Mouse (Mus musculus) stomach, postnatal 0 days (tissue): ENCODE results near the gene Hvcn1. TPM values are rescaled to one million over a fixed set of nuclear protein-coding genes. Genes with fewer than 3 reads are reported as not detected.

Experiments used
- ATAC-seq: fragments of 200-750 bp; cut with Nextera tagmentation; 2 replicates; pipeline ENCODE4 v1.8.0; 2017; ENCODE audit not compliant: low FRiP score, low TSS enrichment
- DNase-seq: peaks from one replicate; pipeline ENCODE4 v3.0.0-alpha.2; 2016; ENCODE audit warnings: low spot score
- H3K27ac ChIP-seq: fragments of 300-500 bp; sonication (generic); replicated peaks from 2 replicates; pipeline ENCODE4 v1.5.1; 2014; ENCODE audit warnings: mild to moderate bottlenecking, control low read depth
- H3K27me3 ChIP-seq: fragments of 300-500 bp; sonication (generic); 2 replicates; pipeline ENCODE4 v1.6.1; 2014; ENCODE audit warnings: low read length; ENCODE audit not compliant: control insufficient read depth, insufficient read depth
- H3K36me3 ChIP-seq: fragments of 300-500 bp; sonication (generic); 2 replicates; pipeline ENCODE4 v1.6.1; 2014; ENCODE audit warnings: low read length, mixed read lengths; ENCODE audit not compliant: control insufficient read depth, insufficient read depth
- H3K4me1 ChIP-seq: fragments of 300-500 bp; sonication (generic); replicated peaks from 2 replicates; pipeline ENCODE4 v1.6.1; 2014; ENCODE audit warnings: antibody characterized with exemption; ENCODE audit not compliant: control insufficient read depth, insufficient read depth
- H3K4me2 ChIP-seq: fragments of 300-500 bp; sonication (generic); replicated peaks from 2 replicates; pipeline ENCODE4 v1.6.1; 2014; ENCODE audit warnings: low read depth, mild to moderate bottlenecking, control low read depth, moderate library complexity
- H3K4me3 ChIP-seq: fragments of 300-500 bp; sonication (generic); 2 replicates; pipeline ENCODE4 v1.5.1; 2014; ENCODE audit warnings: low read depth, low read length, control low read depth
- H3K9ac ChIP-seq: fragments of 300-500 bp; sonication (generic); 2 replicates; pipeline ENCODE4 v1.6.1; 2014; ENCODE audit warnings: mild to moderate bottlenecking, low read length, control low read depth, mixed read lengths
- H3K9me3 ChIP-seq: fragments of 300-500 bp; sonication (generic); 2 replicates; pipeline ENCODE4 v1.6.1; 2016; ENCODE audit warnings: low read length; ENCODE audit not compliant: control insufficient read depth
- CTCF ChIP-seq: IDR thresholded peaks from 2 replicates; pipeline ENCODE4 v1.5.1; 2016; ENCODE audit warnings: antibody characterized with exemption, low read depth, mild to moderate bottlenecking, moderate library complexity
- EP300 ChIP-seq: optimal IDR thresholded peaks from 2 replicates; pipeline ENCODE3; 2016; ENCODE audit warnings: antibody characterized with exemption
- WGBS: fragments of 180-500 bp; shearing (Covaris S2); extraction: QIAGEN DNeasy Blood & Tissue Kit; methylation state at CpG from one replicate; pipeline ENCODE4 v1.1.7; 2014; 5-methylcytosine and 5-hydroxymethylcytosine counted together
- polyA plus RNA-seq: library from polyadenylated mRNA; unstranded; fragments of >200 nt; fragmentation: Nextera tagmentation; extraction: Ambion mirVana; gene quantifications from 2 replicates; pipeline ENCODE4 v1.2.1, GENCODE M21; 2015

Gene Hvcn1
- polyA plus RNA-seq: 2.8 and 3.1 TPM in 2 replicates

DNA sequence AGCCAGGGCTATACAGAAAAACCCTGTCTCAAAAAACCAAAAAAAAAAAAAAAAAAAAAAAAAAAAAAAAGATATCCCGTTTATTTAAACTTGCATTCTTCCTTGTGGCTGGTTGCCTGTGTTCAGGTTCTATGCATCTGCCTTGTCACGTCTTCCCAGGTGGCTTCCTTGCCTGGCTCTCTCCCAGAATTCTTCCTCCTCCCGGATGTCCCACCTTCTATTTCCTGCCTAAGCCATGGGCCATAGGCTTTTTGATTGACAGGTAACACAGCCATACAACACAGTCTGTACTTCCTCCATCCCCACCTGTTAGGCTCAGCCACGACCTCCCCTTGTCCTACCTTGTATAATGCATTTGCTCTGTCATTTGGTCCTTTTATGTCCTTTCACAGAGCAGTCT, at the start of gene Hvcn1:
TSS of gene Hvcn1 (plus strand) at position 330 of the 400 bp plus-strand sequence.
- TF ChIP-seq EP300 (no peak), CTCF (no peak)
- ATAC-seq: no peak

DNA sequence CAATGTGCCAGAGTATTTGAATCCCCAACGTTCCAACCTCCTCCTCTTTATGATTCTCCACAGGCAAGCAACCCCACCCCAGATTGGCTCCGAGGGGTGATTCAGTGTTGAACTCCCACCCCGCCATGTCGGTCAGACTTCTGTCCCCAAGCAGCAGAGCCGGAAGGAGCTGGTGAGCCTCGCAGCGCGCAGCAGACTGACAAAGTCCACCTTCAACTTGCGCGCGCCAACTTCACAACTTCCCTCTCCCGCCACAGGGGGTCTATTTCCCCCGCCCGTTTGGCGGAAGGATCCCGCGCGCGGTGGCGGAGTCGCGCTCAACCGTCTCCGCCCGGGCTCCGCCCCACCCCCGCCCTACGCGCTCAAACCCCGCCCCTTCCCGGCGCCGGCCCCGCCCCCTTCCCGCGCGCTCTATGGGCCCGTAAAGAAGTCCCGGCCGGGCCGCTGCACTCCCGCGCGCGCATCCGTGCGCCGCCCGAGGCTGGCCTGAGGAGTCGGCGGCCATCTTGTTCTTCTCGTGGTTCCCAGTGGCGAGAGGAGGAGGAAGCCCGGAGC, 48.7 kb upstream of the Hvcn1 start, which contains the start of gene Ppp1cc:
TSS of gene Ppp1cc (plus strand) at position 452 of the 555 bp plus-strand sequence.
- Histone ChIP-seq H3K9ac (peak within 1 kb of the TSS; percentile 96), H3K27me3 (no peaks in the 10 kb centered on the region), H3K4me2 (peak within 1 kb of the TSS; percentile 73), H3K27ac (peak within 1 kb of the TSS; percentile 84), H3K9me3 (no peaks in the 10 kb centered on the region), H3K4me3 (peak within 1 kb of the TSS; percentile 84), H3K36me3 (0 out of 2 replicates have a peak, but pooled peaks cover 2% of the 10 kb centered on the region), H3K4me1 (peaks cover 8% of the 10 kb centered on the region; the same call in 1 of the 2 replicates)
- ATAC-seq (peak; percentile 94), DNase-seq (peak; percentile 98)
- no peak for TF ChIP-seq EP300
- TF ChIP-seq CTCF: peak; percentile 54
- WGBS: under 1% methylated on average over 37 of the region's 54 CpGs

More for the DNA sequence above, at the start of gene Hvcn1:
- 67% methylated on average over 4 of the region's 4 CpGs for WGBS
- H3K36me3 ChIP-seq: no peaks in the 10 kb centered on the region
- H3K27me3 ChIP-seq: no peaks in the 10 kb centered on the region
- DNase-seq: no peak
- no peak within 1 kb of the TSS for H3K4me3 ChIP-seq
- no peak within 1 kb of the TSS for H3K9ac ChIP-seq
- no peak within 1 kb of the TSS for H3K4me2 ChIP-seq
- H3K4me1 ChIP-seq: no peaks in the 10 kb centered on the region
- no peaks in the 10 kb centered on the region for H3K9me3 ChIP-seq
- H3K27ac ChIP-seq: no peak within 1 kb of the TSS

DNA sequence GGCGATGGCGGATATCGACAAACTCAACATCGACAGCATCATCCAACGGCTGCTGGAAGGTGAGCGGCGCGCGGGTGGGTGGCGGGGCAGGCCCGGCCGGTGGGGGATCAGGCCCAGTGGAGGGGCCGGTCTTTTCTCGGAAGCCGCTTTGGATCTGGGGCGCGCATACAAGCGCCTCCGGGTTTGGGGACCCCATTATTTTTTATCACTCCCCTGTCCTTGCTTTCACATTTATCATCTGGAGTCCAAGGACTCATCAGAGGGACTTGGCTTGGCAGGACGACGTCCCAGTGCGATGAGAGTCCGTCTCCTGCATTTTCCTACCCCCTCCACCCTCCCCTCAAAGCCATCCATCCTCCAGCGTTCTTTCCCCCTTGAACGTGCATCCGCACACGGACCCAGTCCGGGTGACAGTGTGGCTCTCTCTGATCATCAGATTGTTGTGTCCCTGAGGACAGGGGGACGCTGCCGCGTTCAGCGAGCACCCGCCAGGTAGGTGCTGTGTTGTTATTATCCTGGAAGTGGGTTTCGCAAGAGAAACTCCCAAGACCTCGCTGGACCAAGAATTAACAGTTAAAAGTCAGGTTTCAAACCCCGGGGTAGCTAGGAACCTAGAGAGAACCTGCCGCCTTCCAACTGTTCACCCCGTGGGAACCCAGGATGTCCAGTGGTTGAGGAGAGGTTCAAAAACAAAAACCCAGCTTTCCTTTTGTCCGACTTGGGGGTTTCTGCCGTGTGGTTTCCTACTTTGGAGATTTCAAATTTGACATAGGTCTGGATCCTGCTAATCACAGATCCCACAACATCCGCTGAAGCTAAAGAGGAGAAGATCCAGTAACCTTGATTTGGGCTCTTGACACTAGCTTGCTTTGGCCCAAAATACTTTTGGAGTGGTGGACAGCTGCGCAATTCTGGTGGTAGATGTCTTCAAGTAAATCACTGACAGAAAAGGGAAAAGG, 47.8 kb upstream of the Hvcn1 start:
- ATAC-seq: peak; percentile 6; the same call in 1 of the 2 replicates
- no peak for TF ChIP-seq EP300
- TF ChIP-seq CTCF: no peak
- H3K9ac ChIP-seq: peak overlapping the region; percentile 96
- H3K4me3 ChIP-seq: peak overlapping the region; percentile 84
- no peaks in the 10 kb centered on the region for H3K9me3 ChIP-seq
- peak; percentile 36 for DNase-seq
- H3K36me3 ChIP-seq: 0 out of 2 replicates have a peak, but pooled peaks cover 2% of the 10 kb centered on the region
- H3K27ac ChIP-seq: peak overlapping the region; percentile 73
- peak overlapping the region; percentile 73 for H3K4me2 ChIP-seq
- peaks cover 8% of the 10 kb centered on the region; the same call in 1 of the 2 replicates for H3K4me1 ChIP-seq
- WGBS: 1% methylated on average over 36 of the region's 42 CpGs
- H3K27me3 ChIP-seq: no peaks in the 10 kb centered on the region

DNA sequence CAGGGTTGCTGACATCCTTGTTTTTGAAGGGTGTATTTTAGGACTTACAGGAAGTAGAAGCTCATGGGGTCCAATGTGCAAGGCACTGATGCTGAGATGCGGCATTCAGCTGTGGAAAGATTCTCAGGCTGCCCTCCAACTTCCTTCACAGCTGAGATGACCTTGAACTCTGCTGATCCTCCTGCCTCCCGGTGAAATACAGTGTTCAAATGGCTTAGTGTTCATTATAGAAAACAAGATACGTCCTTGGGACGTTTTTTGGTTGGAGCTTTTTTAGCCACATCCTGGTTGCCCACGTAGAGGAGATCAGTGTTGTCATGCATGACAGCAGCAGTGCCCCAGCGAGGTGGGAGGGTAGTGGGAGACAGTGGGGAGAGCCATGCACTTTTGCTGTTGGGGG, 43.4 kb upstream of the Hvcn1 start:
- H3K4me1 ChIP-seq: peaks cover 5% of the 10 kb centered on the region; the same call in 1 of the 2 replicates
- DNase-seq: no peak
- no peak for TF ChIP-seq EP300
- TF ChIP-seq CTCF: no peak
- no peak overlapping the region for H3K4me2 ChIP-seq
- H3K27me3 ChIP-seq: no peaks in the 10 kb centered on the region
- H3K4me3 ChIP-seq: no peak overlapping the region
- no peak overlapping the region for H3K27ac ChIP-seq
- no peaks in the 10 kb centered on the region for H3K9me3 ChIP-seq
- no peak for ATAC-seq
- H3K36me3 ChIP-seq: peaks cover 2% of the 10 kb centered on the region; the same call in 1 of the 2 replicates
- no peak overlapping the region for H3K9ac ChIP-seq
- WGBS: 42% methylated on average over 6 of the region's 6 CpGs

DNA sequence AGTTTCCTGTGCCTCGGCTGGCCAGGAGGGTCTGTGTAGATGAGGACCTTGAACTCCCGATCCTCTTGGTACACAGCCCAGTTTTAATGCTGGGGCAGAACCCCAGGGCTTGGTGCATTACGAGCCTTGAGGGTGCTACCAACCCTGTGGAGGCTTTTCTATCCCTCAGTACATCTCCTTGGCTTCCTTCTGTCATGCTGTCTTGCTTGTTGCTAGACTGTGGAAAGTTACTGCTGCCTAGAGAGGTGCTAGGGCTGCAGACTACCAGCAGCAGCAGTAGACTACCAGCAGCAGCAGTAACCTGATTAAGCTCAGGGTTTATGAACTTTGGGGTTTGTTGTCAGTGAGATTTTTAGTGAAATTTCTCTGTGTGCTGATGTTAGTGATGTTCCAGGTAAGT, 42.6 kb upstream of the Hvcn1 start:
- Histone ChIP-seq H3K27ac (no peak overlapping the region), H3K9ac (no peak overlapping the region), H3K36me3 (peaks cover 2% of the 10 kb centered on the region; the same call in 1 of the 2 replicates), H3K9me3 (no peaks in the 10 kb centered on the region), H3K4me3 (no peak overlapping the region), H3K4me1 (peaks cover 5% of the 10 kb centered on the region; the same call in 1 of the 2 replicates), H3K27me3 (no peaks in the 10 kb centered on the region), H3K4me2 (no peak overlapping the region)
- no peak for DNase-seq
- no peak for TF ChIP-seq CTCF
- TF ChIP-seq EP300: no peak
- ATAC-seq: no peak
- WGBS: 36% methylated on average over 3 of the region's 3 CpGs
